Mouse (Mus musculus): ENCODE data around the gene Olfr1513.
"Not testable (repeated sequence)": the region's sequence is repeated elsewhere in the genome, so short reads cannot be mapped to it uniquely, and the experiment has no call there.

DNA sequence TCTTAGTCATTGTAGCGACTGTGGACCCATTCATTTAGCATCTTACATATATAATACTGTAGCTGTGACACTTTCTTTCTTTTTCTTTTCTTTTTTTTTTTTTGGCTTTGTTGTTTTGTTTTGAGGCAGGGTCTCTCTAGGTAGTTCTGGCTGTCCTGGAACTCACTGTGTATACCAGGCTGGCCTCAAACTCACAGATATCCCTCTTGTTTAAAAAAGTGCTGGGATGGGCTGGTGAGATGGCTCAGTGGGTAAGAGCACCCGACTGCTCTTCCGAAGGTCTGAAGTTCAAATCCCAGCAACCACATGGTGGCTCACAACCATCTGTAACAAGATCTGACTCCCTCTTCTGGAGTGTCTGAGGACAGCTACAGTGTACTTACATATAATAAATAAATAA, 52.7 kb downstream of the Olfr1513 start:
- not testable (repeated sequence) for TF ChIP-seq FLI1 (IDR thresholded peaks at IDR 0.05; ENCODE audit: low read length); GATA1 (IDR thresholded peaks at IDR 0.05; ENCODE audit: borderline replicate concordance, low read length)

Data from megakaryocyte, embryonic 14.5 days (primary cell).